Mouse (Mus musculus) G1E (cell line): ENCODE data around the gene Gm26992.

Source experiments
- CTCF ChIP-seq: IDR thresholded peaks from 2 replicates; pipeline ENCODE4 v1.5.1; 2012; ENCODE audit warnings: low read depth, low read length, inconsistent platforms, mixed read lengths
- TAL1 ChIP-seq: conservative IDR thresholded peaks from 2 replicates; pipeline ENCODE4 v1.6.1; 2012; ENCODE audit warnings: low read depth, low read length, inconsistent platforms, mixed read lengths

DNA sequence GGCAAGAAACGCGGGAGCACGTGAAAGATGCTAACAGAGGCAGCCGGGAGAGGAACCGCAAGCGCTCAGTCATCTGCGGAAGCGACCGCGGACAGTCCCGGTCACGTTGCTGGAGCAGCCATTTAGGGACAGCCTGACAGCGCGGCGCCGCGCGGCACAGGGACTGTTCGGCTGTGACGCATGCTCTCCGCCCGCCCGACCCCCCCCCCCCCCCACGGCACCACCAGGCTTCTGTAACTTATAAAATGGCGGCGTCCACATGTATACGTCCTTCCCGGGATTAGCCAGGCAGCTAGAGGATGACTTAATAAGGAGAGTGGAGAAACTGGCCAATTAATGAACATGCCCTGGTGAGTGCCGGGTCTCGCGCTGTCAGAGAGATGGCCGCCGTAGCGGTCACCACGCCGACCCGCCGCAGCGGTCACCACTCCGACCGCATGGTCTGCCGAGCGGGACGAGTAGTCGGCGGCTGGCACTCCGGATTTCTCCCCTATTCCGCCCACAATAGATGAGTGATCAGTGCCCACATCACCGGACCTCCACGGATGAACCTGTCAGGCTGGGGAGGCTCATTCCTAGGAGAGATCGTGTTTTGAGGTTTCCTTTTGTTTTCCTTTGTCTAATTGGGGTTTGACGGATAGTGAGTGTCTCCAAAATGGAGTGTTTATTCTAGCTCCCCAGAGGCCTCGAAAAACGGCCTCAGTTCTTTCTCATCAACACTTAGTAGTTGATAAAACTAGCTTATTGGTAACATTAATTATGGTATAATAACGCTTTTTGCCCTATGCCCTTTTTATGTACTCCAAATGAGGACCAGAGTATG is 71.8 kb downstream of the Gm26992 start:
- TF ChIP-seq CTCF (no peak), TAL1 (no peak)
